Mouse (Mus musculus) liver, postnatal 0 days (tissue): ENCODE measurements around the gene Agrp.

Source experiments
- CTCF ChIP-seq: sonication (generic); IDR thresholded peaks from 2 replicates; pipeline ENCODE4 v1.5.1; 2016; ENCODE audit warnings: antibody characterized with exemption, low read depth
- EP300 ChIP-seq: IDR thresholded peaks from 2 replicates; pipeline ENCODE4 v1.6.1; 2016; ENCODE audit warnings: antibody characterized with exemption, low read depth, mild to moderate bottlenecking

GRCm38 (mm10) chr8:105533439-105533838, 103.8 kb downstream of the Agrp start:
- TF ChIP-seq CTCF (no peak), EP300 (no peak)
